ENCODE assay signal across 8 mouse cellular contexts in genomic region chr8:110217681-110218131, GRCm38 (mm10). TPM values are rescaled to one million over a fixed set of nuclear protein-coding genes. Genes with fewer than 3 reads are reported as not detected.
DNase-seq lines count a peak whose midpoint lies in the region; ATAC-seq lines count a peak whose summit lies in the region.

No protein-coding gene starts in this region.

- H3K4me1 ChIP-seq in heart, embryonic 14.5 days (ENCODE audit: control insufficient read depth in 2 of 2, insufficient read depth in 2 of 2, low read length in 2 of 2), result peaks cover 0 to 11% of the 10 kb centered on the region in 2 experiments; a peak in 1 of 4 replicates
- H3K4me1 ChIP-seq in liver, embryonic 13.5 days (replicated peaks), result peaks cover 16% of the 10 kb centered on the region
- H3K4me1 ChIP-seq in stomach, embryonic 16.5 days (ENCODE audit: control insufficient read depth, insufficient read depth, low read length), result peaks cover 9% of the 10 kb centered on the region

- H3K9me3 ChIP-seq in heart, embryonic 14.5 days (ENCODE audit: control insufficient read depth, low read length), result no peaks in the 10 kb centered on the region
- no peaks in the 10 kb centered on the region; the same call in 1 of the 2 replicates for H3K9me3 ChIP-seq in liver, embryonic 13.5 days (replicated peaks)
- no peaks in the 10 kb centered on the region for H3K9me3 ChIP-seq in stomach, embryonic 16.5 days (replicated peaks; ENCODE audit: control insufficient read depth, low read length)

- H3K36me3 ChIP-seq in heart, embryonic 14.5 days (ENCODE audit: control insufficient read depth, insufficient read depth, low read length), result peaks cover 20% of the 10 kb centered on the region
- H3K36me3 ChIP-seq in liver, embryonic 13.5 days, result peaks cover 27% of the 10 kb centered on the region
- H3K36me3 ChIP-seq in stomach, embryonic 16.5 days (ENCODE audit: control insufficient read depth, insufficient read depth, low read length), result peaks cover 9% of the 10 kb centered on the region; the same call in 1 of the 2 replicates

- H3K4me3 ChIP-seq in heart, embryonic 14.5 days (ENCODE audit: control insufficient read depth in 1 of 2, insufficient read depth in 1 of 2, low read depth in 1 of 2, low read length in 2 of 2), result peak overlapping the region; percentile 56 to 72
- H3K4me3 ChIP-seq in liver, embryonic 13.5 days (replicated peaks), result peak overlapping the region; percentile 71
- peak overlapping the region; percentile 72 for H3K4me3 ChIP-seq in stomach, embryonic 16.5 days (replicated peaks; ENCODE audit: low read length)

- no peaks in the 10 kb centered on the region for H3K27me3 ChIP-seq in heart, embryonic 14.5 days (ENCODE audit: control insufficient read depth, insufficient read depth, low read length)
- 0 out of 2 replicates have a peak, but pooled peaks cover 3% of the 10 kb centered on the region for H3K27me3 ChIP-seq in liver, embryonic 13.5 days
- no peaks in the 10 kb centered on the region for H3K27me3 ChIP-seq in stomach, embryonic 16.5 days (ENCODE audit: control insufficient read depth, insufficient read depth, low read length)

- peak; percentile 74 for DNase-seq in c-Kit-negative CD71-positive TER-119-positive erythroid progenitor cells, embryonic 14.5 days (ENCODE audit: low read depth, low spot score)
- DNase-seq in fibroblast of lung, adult 2 months (ENCODE audit: low read depth), result peak; percentile 98
- DNase-seq in kidney, postnatal 14 days, result peak; percentile 100
- peak; percentile 90 for DNase-seq in liver, embryonic 13.5 days
- peak; percentile 100 for DNase-seq in neural tube, embryonic 10.5 days (ENCODE audit: extremely low spot score, low spot score)

- under 1% methylated on average over 43 of the region's 43 CpGs for WGBS in heart, embryonic 14.5 days
- WGBS in liver, embryonic 13.5 days (ENCODE audit: insufficient replicate concordance), result under 1% methylated on average over 43 of the region's 43 CpGs
- WGBS in stomach, embryonic 16.5 days, result under 1% methylated on average over 43 of the region's 43 CpGs

- H3K9ac ChIP-seq in heart, embryonic 14.5 days (ENCODE audit: low read length), result peak overlapping the region; percentile 62
- H3K9ac ChIP-seq in liver, embryonic 13.5 days, result peak overlapping the region; percentile 72
- H3K9ac ChIP-seq in stomach, embryonic 16.5 days (ENCODE audit: low read length), result peak overlapping the region; percentile 71

- H3K27ac ChIP-seq in heart, embryonic 14.5 days (replicated peaks in 1 of 2; ENCODE audit: control insufficient read depth in 1 of 2, insufficient read depth in 1 of 2, low read depth in 2 of 2, low read length in 2 of 2), result peak overlapping the region in 1 of 2 experiments; percentile 5; a peak in 1 of 4 replicates
- no peak overlapping the region for H3K27ac ChIP-seq in liver, embryonic 13.5 days
- peak overlapping the region; percentile 15; the same call in 1 of the 2 replicates for H3K27ac ChIP-seq in stomach, embryonic 16.5 days (ENCODE audit: low read length)

- ATAC-seq in CD4-positive, CD25-positive, alpha-beta regulatory T cell, adult 4 months, result peak; percentile 98
- peak; percentile 99 for ATAC-seq in heart, embryonic 14.5 days (ENCODE audit: insufficient number of reproducible peaks, insufficient read depth, low FRiP score, low read depth)
- ATAC-seq in liver, embryonic 13.5 days (ENCODE audit: low read depth), result peak; percentile 99
- ATAC-seq in stomach, embryonic 16.5 days (ENCODE audit: insufficient read depth, low FRiP score), result peak; percentile 99

- peak overlapping the region; percentile 85 for H3K4me2 ChIP-seq in heart, embryonic 14.5 days (ENCODE audit: low read length)
- H3K4me2 ChIP-seq in liver, embryonic 13.5 days, result peak overlapping the region; percentile 80
- H3K4me2 ChIP-seq in stomach, embryonic 16.5 days (ENCODE audit: low read depth, low read length), result peak overlapping the region; percentile 67

RNA-seq across cellular contexts. Expression of gene Cmtr2, which starts 2.2 kb away (rescaled TPM):
- polyA plus RNA-seq in CD4-positive, CD25-positive, alpha-beta regulatory T cell, adult 4 months (2017; shearing (Covaris generic)), result 10 to 100 TPM in 1 of 2 experiments, 1 to 10 TPM in 1; 7.2 to 10.7 TPM
- polyA plus RNA-seq in heart, embryonic 14.5 days (2014; fragmentation: Nextera tagmentation; extraction: Ambion mirVana), result 4.3 and 5.7 TPM in 2 replicates
- polyA plus RNA-seq in liver, embryonic 13.5 days (2015; fragmentation: Nextera tagmentation; extraction: Ambion mirVana), result 4.4 and 5.4 TPM in 2 replicates
- 8.5 and 9.2 TPM in 2 replicates for polyA plus RNA-seq in stomach, embryonic 16.5 days (2015; fragmentation: Nextera tagmentation; extraction: Ambion mirVana)

RNA-seq across cellular contexts. Expression of gene Hydin, which starts 49.1 kb away (rescaled TPM):
- polyA plus RNA-seq in CD4-positive, CD25-positive, alpha-beta regulatory T cell, adult 4 months (2017; shearing (Covaris generic)), result under 1 TPM in 1 of 2 experiments, not detected in 1; 0.01 TPM
- polyA plus RNA-seq in heart, embryonic 14.5 days (2014; fragmentation: Nextera tagmentation; extraction: Ambion mirVana), result 0.07 and 0.08 TPM in 2 replicates
- polyA plus RNA-seq in liver, embryonic 13.5 days (2015; fragmentation: Nextera tagmentation; extraction: Ambion mirVana), result 0.06 TPM in 2 replicates
- polyA plus RNA-seq in stomach, embryonic 16.5 days (2015; fragmentation: Nextera tagmentation; extraction: Ambion mirVana), result 0.14 and 0.23 TPM in 2 replicates

RNA-seq across cellular contexts. Expression of gene Calb2, which starts 49.7 kb away (rescaled TPM):
- polyA plus RNA-seq in CD4-positive, CD25-positive, alpha-beta regulatory T cell, adult 4 months (2017; shearing (Covaris generic)), result not detected
- polyA plus RNA-seq in heart, embryonic 14.5 days (2014; fragmentation: Nextera tagmentation; extraction: Ambion mirVana), result 0.42 and 0.65 TPM in 2 replicates
- not detected in 2 replicates for polyA plus RNA-seq in liver, embryonic 13.5 days (2015; fragmentation: Nextera tagmentation; extraction: Ambion mirVana)
- 0.15 and 0.47 TPM in 2 replicates for polyA plus RNA-seq in stomach, embryonic 16.5 days (2015; fragmentation: Nextera tagmentation; extraction: Ambion mirVana)
